Mouse (Mus musculus) embryonic facial prominence, embryonic 11.5 days (tissue): ENCODE data around the gene Pafah2. TPM values are rescaled to one million over a fixed set of nuclear protein-coding genes. Genes with fewer than 3 reads are reported as not detected.
A peak's percentile ranks its signal among the peaks of the same experiment; 100 is the strongest.

ENCODE experiments used
- ATAC-seq: fragments of 200-750 bp; cut with Nextera tagmentation; replicated peaks from 2 replicates; pipeline ENCODE4 v1.8.0; 2017; ENCODE audit warnings: low read depth; ENCODE audit not compliant: insufficient number of reproducible peaks, low FRiP score, low TSS enrichment
- DNase-seq: peaks from one replicate; pipeline ENCODE4 v3.0.0-alpha.2; 2015; ENCODE audit warnings: low spot score
- H3K27ac ChIP-seq: fragments of 300-500 bp; sonication (generic); replicated peaks from 2 replicates; pipeline ENCODE4 v1.5.1; 2014; ENCODE audit warnings: mild to moderate bottlenecking, low read depth, low read length, control low read depth
- H3K27me3 ChIP-seq: fragments of 300-500 bp; sonication (generic); 2 replicates; pipeline ENCODE4 v1.6.1; 2014; ENCODE audit warnings: mild to moderate bottlenecking, low read length, moderate library complexity, mixed read lengths; ENCODE audit not compliant: control insufficient read depth, insufficient read depth
- H3K36me3 ChIP-seq: fragments of 300-500 bp; sonication (generic); replicated peaks from 2 replicates; pipeline ENCODE4 v1.6.1; 2014; ENCODE audit warnings: low read depth, mild to moderate bottlenecking, low read length, moderate library complexity, mixed read lengths; ENCODE audit not compliant: control insufficient read depth, insufficient read depth
- H3K4me1 ChIP-seq: fragments of 300-500 bp; sonication (generic); 2 replicates; pipeline ENCODE4 v1.6.1; 2014; ENCODE audit warnings: low read length, mixed read lengths; ENCODE audit not compliant: control insufficient read depth, insufficient read depth
- H3K4me2 ChIP-seq: fragments of 300-500 bp; sonication (generic); 2 replicates; pipeline ENCODE4 v1.6.1; 2014; ENCODE audit warnings: low read depth, mild to moderate bottlenecking, control low read depth, low read length, moderate library complexity
- H3K4me3 ChIP-seq: fragments of 300-500 bp; sonication (generic); 2 replicates; pipeline ENCODE4 v1.5.1; 2014; ENCODE audit warnings: low read depth, low read length, control low read depth
- H3K9ac ChIP-seq: fragments of 300-500 bp; sonication (generic); replicated peaks from 2 replicates; pipeline ENCODE4 v1.6.1; 2014; ENCODE audit warnings: mild to moderate bottlenecking, control low read depth, low read length
- H3K9me3 ChIP-seq: fragments of 300-500 bp; sonication (generic); replicated peaks from 2 replicates; pipeline ENCODE4 v1.6.1; 2016; ENCODE audit warnings: mild to moderate bottlenecking, low read length, inconsistent platforms, mixed read lengths; ENCODE audit not compliant: control insufficient read depth
- WGBS: fragments of 180-500 bp; shearing (Covaris S2); extraction: QIAGEN DNeasy Blood & Tissue Kit; methylation state at CpG from one replicate; pipeline ENCODE4 v1.1.7; 2014; 5-methylcytosine and 5-hydroxymethylcytosine counted together
- polyA plus RNA-seq: library from polyadenylated mRNA; unstranded; fragments of >200 nt; fragmentation: Nextera tagmentation; extraction: Ambion mirVana; gene quantifications from 2 replicates; pipeline ENCODE4 v1.2.1, GENCODE M21; 2014

The Pafah2 gene
- polyA plus RNA-seq, 1 experiment from 2014 or later, result 9.4 TPM

DNA sequence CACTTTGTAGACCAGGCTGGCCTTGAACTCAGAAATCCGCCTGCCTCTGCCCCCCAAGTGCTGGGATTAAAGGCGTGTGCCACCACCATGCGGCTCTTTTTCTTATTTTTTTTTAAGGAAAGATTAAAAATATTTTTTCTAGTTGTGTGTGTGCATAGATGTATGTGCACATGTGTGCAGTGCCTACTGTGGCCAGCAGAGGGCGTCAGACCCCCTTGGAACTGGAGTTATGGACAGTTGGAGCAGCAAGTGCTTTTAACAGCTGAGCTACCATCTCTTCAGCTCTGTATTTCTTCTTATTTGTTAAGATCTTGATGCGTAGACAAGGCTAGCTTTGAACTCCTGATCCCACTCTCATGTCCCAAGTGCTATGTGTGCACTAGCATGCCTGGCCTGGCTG is 13.2 kb downstream of the Pafah2 start:
- no peak overlapping the region for H3K4me2 ChIP-seq
- no peaks in the 10 kb centered on the region for H3K9me3 ChIP-seq
- no peaks in the 10 kb centered on the region for H3K27me3 ChIP-seq
- no peak overlapping the region for H3K27ac ChIP-seq
- DNase-seq, result no peak
- WGBS, result 71% methylated on average over 5 of the region's 5 CpGs
- no peaks in the 10 kb centered on the region for H3K36me3 ChIP-seq
- H3K9ac ChIP-seq, result no peak overlapping the region
- no peak overlapping the region for H3K4me3 ChIP-seq
- no peaks in the 10 kb centered on the region for H3K4me1 ChIP-seq
- no peak for ATAC-seq

DNA sequence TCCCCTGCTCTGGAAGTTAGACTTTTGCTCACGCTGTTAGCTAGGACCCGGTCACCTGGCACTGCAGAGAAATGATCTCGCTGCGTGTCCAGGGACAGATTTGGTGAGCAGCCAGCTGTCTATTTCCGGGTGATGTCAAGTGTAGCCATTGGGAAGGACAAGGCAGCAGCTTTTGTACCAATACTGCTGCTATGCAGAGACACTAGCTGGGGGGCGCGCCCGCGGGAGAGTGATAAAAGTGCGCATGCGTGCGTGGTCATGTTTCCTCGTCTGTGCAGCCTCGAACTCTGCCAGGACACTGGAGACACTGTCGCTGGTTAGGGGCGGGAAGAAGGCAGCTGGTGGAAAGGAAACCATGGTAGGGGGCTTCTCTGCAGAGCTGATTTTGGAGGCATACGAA is 20.1 kb downstream of the Pafah2 start:
- Histone ChIP-seq H3K9ac (no peak overlapping the region), H3K4me1 (no peaks in the 10 kb centered on the region), H3K36me3 (no peaks in the 10 kb centered on the region; the same call in 1 of the 2 replicates), H3K4me3 (no peak overlapping the region), H3K27me3 (no peaks in the 10 kb centered on the region), H3K9me3 (no peaks in the 10 kb centered on the region), H3K27ac (no peak overlapping the region), H3K4me2 (no peak overlapping the region)
- ATAC-seq (no peak), DNase-seq (no peak)
- WGBS, result 77% methylated on average over 17 of the region's 17 CpGs

DNA sequence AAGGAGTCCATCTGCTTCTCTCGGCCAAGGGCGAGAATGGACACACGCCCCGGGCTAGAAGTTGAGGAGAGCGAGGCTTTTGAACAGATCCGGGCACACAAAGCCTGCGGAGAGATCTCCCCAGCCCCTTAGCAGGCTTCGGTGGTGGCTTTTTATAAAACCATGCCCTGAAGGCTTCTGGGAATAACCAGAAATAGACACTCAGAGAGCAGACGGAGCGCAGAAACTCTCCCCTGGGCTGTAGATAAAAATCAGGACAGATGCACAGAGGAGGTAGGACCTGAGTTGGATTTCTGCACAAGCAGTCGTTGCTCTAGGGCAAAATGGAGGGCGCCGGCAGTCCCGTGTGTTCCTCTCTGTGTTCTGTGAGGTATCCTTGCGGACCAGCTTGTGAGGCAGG is 20.5 kb downstream of the Pafah2 start:
- no peaks in the 10 kb centered on the region for H3K27me3 ChIP-seq
- peak overlapping the region; percentile 52 for H3K27ac ChIP-seq
- ATAC-seq (no peak), DNase-seq (no peak)
- H3K4me3 ChIP-seq, result no peak overlapping the region
- no peak overlapping the region for H3K4me2 ChIP-seq
- 0 out of 2 replicates have a peak overlapping the region, but pooled peaks have one; percentile 13 for H3K9ac ChIP-seq
- no peaks in the 10 kb centered on the region for H3K9me3 ChIP-seq
- no peaks in the 10 kb centered on the region; the same call in 1 of the 2 replicates for H3K36me3 ChIP-seq
- no peaks in the 10 kb centered on the region for H3K4me1 ChIP-seq
- 57% methylated on average over 15 of the region's 15 CpGs for WGBS

DNA sequence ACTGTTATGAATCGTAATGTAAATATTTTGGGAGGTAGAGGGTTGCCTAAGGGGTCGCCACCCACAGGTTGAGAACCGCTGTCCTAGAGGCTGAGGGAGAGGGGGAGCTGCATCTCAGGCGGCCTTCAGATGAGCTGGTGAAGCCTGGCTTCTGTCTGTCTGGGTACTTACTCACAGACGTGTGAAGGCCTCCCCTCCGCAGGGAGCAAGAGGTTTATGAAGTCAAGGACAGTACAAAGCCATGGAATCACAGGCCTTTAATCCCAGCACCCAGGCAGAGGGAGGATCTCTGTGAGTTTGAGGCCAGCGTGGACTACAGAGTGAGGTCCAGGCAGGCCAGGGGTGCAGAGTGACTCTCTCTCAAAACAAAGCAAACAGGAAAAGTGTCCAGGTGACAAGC is 21.0 kb downstream of the Pafah2 start:
- Histone ChIP-seq H3K9ac (no peak overlapping the region), H3K27me3 (no peaks in the 10 kb centered on the region), H3K4me2 (no peak overlapping the region), H3K4me3 (no peak overlapping the region), H3K4me1 (no peaks in the 10 kb centered on the region), H3K36me3 (no peaks in the 10 kb centered on the region; the same call in 1 of the 2 replicates), H3K27ac (peak overlapping the region; percentile 52), H3K9me3 (no peaks in the 10 kb centered on the region)
- no peak for ATAC-seq
- no peak for DNase-seq
- WGBS, result 70% methylated on average over 7 of the region's 7 CpGs

DNA sequence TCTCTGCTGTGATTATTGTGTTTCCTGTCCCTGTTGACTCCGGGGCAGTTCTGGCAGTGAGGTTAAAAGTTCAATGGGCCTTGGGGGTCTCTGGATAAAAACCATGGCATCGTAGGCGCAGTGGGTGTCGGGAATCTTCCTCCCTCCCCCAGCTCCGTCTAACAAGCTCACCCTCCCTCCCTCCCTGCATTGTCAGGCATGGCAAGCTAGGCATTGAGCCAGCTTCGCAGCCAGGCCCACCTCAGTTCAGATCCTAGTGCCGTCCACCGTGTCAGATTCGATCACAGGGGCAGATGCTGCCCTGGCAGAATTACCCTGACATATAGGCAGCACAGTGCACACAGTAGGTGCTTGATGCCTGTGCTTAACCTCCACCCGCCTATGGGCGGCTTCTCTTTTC is 25.9 kb downstream of the Pafah2 start:
- no peak for ATAC-seq
- Histone ChIP-seq H3K9me3 (no peaks in the 10 kb centered on the region), H3K4me2 (no peak overlapping the region), H3K27me3 (no peaks in the 10 kb centered on the region), H3K4me3 (no peak overlapping the region), H3K27ac (no peak overlapping the region), H3K36me3 (no peaks in the 10 kb centered on the region), H3K4me1 (no peaks in the 10 kb centered on the region), H3K9ac (no peak overlapping the region)
- 58% methylated on average over 11 of the region's 11 CpGs for WGBS
- no peak for DNase-seq

DNA sequence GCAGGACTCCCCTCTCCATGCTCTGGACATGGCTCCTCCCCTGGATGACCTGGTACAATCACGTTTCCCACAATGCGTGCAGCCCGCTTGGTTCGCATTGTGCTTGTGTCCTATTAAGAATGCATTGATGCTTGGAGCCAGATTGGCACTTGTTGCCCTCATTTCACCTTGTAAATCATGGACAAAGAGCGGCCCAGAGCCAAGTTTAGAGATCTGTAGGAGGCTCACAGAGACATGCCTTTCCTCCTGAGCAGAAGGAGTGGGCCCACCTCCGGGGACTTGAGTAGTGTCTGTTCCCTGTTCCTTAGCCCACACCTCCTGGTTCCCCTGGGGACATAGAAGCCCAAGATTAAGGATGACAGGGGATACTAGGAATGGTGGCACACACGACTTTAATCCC is 27.8 kb downstream of the Pafah2 start:
- DNase-seq (no peak), ATAC-seq (no peak)
- no peak overlapping the region for H3K27ac ChIP-seq
- H3K4me3 ChIP-seq, result no peak overlapping the region
- H3K4me2 ChIP-seq, result no peak overlapping the region
- no peaks in the 10 kb centered on the region for H3K27me3 ChIP-seq
- H3K36me3 ChIP-seq, result no peaks in the 10 kb centered on the region
- no peaks in the 10 kb centered on the region for H3K4me1 ChIP-seq
- no peaks in the 10 kb centered on the region for H3K9me3 ChIP-seq
- 89% methylated on average over 7 of the region's 7 CpGs for WGBS
- no peak overlapping the region for H3K9ac ChIP-seq

DNA sequence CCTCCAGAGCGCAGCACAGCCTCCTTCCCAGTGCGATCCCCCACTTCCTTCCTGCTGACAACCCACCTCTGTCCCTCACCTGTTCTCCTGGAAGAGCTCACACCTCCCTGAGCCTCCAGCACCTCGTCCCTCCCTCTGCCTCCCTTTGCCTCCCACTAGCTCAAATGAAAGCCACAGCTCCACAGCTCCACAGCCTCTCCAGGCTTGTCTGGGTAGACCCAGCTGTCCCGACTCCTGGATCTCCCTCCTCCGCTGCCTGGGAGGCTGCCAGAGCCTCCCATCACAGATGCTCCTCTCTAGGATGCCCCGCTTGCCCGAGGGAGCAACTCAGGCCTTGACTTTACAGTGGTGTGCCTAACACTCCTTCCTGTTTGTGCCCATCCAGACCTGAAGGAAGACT is 29.0 kb downstream of the Pafah2 start:
- no peak overlapping the region for H3K9ac ChIP-seq
- H3K9me3 ChIP-seq, result no peaks in the 10 kb centered on the region
- 76% methylated on average over 7 of the region's 7 CpGs for WGBS
- no peak overlapping the region for H3K4me3 ChIP-seq
- no peak for ATAC-seq
- H3K4me1 ChIP-seq, result no peaks in the 10 kb centered on the region
- H3K36me3 ChIP-seq, result no peaks in the 10 kb centered on the region
- H3K27ac ChIP-seq, result no peak overlapping the region
- H3K27me3 ChIP-seq, result no peaks in the 10 kb centered on the region
- H3K4me2 ChIP-seq, result no peak overlapping the region
- no peak for DNase-seq

DNA sequence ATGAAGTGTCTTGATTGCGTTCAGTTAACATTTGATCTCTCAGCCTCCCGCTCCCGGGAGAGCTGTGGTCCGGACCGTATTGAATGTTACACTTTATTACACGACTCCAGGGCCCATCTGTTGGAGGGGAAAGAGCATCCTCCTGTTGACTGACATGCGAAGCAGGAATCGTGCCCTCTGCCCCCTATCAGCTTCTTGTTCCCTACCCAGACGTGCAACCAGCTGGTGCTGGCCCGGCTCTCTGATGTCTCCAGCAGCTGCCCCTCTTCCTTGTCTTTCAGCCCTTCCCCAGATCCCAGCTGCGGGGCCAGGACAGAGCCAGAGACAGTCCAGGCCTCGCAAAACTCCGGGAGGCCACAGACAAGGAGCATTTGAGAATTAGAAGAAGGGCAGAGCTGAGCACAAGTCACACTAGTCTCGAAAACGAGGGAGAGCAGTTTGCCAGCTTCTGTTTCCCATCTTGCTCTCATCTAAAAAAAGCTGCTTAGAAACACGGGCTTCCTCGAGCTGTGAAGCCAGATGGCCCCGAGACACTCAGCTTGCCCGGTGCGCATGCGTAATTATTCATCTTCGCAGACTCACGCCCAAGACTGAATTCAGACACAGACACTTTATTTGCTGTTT is 34.4 kb downstream of the Pafah2 start:
- WGBS, result 29% methylated on average over 23 of the region's 23 CpGs
- Histone ChIP-seq H3K4me2 (no peak overlapping the region), H3K36me3 (no peaks in the 10 kb centered on the region), H3K4me1 (no peaks in the 10 kb centered on the region), H3K27me3 (no peaks in the 10 kb centered on the region), H3K4me3 (no peak overlapping the region), H3K9ac (peak overlapping the region; percentile 35), H3K27ac (peak overlapping the region; percentile 57), H3K9me3 (no peaks in the 10 kb centered on the region)
- ATAC-seq (peak; percentile 83), DNase-seq (peak; percentile 57)
